Mouse (Mus musculus) lung, embryonic 15.5 days (tissue): Measurements from ENCODE around the gene Stx11. TPM values are rescaled to one million over a fixed set of nuclear protein-coding genes. Genes with fewer than 3 reads are reported as not detected.

Source experiments
- ATAC-seq: fragments of 200-750 bp; cut with Nextera tagmentation; 2 replicates; pipeline ENCODE4 v1.8.0; 2017; ENCODE audit warnings: moderate number of reproducible peaks, borderline replicate concordance; ENCODE audit not compliant: low FRiP score, low TSS enrichment; ENCODE audit errors: extremely low read depth
- H3K27ac ChIP-seq: fragments of 300-500 bp; sonication (generic); 2 replicates; pipeline ENCODE4 v1.5.1; 2015; ENCODE audit warnings: moderate library complexity, mild to moderate bottlenecking, inconsistent platforms
- H3K27me3 ChIP-seq: fragments of 300-500 bp; sonication (generic); 2 replicates; pipeline ENCODE4 v1.6.1; 2015; ENCODE audit warnings: inconsistent platforms
- H3K36me3 ChIP-seq: fragments of 300-500 bp; sonication (generic); 2 replicates; pipeline ENCODE4 v1.6.1; 2015; ENCODE audit warnings: inconsistent platforms
- H3K4me1 ChIP-seq: fragments of 300-500 bp; sonication (generic); 2 replicates; pipeline ENCODE4 v1.6.1; 2015; ENCODE audit warnings: inconsistent platforms
- H3K4me2 ChIP-seq: fragments of 300-500 bp; sonication (generic); 2 replicates; pipeline ENCODE4 v1.6.1; 2015; ENCODE audit warnings: inconsistent platforms, mild to moderate bottlenecking, moderate library complexity
- H3K4me3 ChIP-seq: fragments of 300-500 bp; sonication (generic); 2 replicates; pipeline ENCODE4 v1.5.1; 2015; ENCODE audit warnings: mild to moderate bottlenecking, inconsistent platforms
- H3K9ac ChIP-seq: fragments of 300-500 bp; sonication (generic); 2 replicates; pipeline ENCODE4 v1.6.1; 2015; ENCODE audit warnings: inconsistent platforms
- H3K9me3 ChIP-seq: fragments of 300-500 bp; sonication (generic); 2 replicates; pipeline ENCODE4 v1.6.1; 2016; ENCODE audit warnings: inconsistent platforms
- WGBS: fragments of 180-500 bp; shearing (Covaris S2); methylation state at CpG from one replicate; pipeline ENCODE4 v1.1.7; 2015; 5-methylcytosine and 5-hydroxymethylcytosine counted together
- polyA plus RNA-seq: library from polyadenylated mRNA; unstranded; fragments of >200 nt; fragmentation: Nextera tagmentation; extraction: Ambion mirVana; gene quantifications from 2 replicates; pipeline ENCODE4 v1.2.1, GENCODE M21; 2015

The Stx11 gene
- polyA plus RNA-seq, 1 experiment from 2014 or later = 5.3 TPM

DNA sequence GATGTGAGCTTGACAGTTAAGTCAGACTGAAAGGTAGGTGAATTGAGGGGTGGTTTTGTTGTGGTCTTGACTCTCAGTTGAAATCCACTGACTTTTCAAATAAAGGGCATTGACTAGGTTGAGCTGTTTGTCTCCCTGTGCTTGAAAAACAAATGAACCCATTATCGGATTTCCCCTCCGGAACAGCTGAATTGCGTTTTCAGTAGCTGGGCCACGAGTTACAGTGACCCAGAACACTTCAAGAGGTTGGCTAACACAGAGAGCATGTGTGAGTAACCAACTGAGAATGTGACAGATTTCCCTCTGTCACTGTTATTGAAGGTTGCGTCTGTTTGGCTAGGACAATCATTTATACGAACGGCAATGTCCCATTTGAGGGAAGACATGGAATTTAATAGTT, 17.0 kb upstream of the Stx11 start:
- Histone ChIP-seq H3K27me3 (no peaks in the 10 kb centered on the region), H3K9ac (no peak overlapping the region), H3K4me2 (no peak overlapping the region), H3K9me3 (no peaks in the 10 kb centered on the region), H3K4me1 (no peaks in the 10 kb centered on the region), H3K27ac (no peak overlapping the region), H3K4me3 (no peak overlapping the region), H3K36me3 (no peaks in the 10 kb centered on the region)
- no peak for ATAC-seq
- 57% methylated on average over 7 of the region's 7 CpGs for WGBS

DNA sequence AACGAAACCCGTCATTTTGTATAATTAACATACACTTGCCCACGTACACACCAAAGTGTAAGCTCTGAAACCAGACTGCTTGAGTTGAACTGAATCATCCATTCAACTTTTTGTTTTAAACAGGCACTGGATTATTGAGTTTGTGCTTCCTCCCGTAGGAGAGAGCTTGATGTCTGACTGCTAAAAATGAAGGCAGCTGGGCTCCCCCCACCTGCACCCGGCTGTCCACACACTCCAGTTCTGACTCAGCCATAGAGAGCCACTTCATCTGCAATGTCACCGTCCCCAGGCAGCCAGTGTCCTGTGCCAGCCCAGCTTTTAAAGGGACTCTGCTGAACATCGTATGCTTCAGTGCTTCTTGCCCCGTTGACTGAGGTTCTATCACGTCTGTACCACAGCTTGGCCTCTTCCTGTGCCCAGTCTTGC, 13.7 kb upstream of the Stx11 start:
- no peak overlapping the region for H3K4me2 ChIP-seq
- H3K9me3 ChIP-seq = no peaks in the 10 kb centered on the region
- H3K4me1 ChIP-seq = no peaks in the 10 kb centered on the region
- 70% methylated on average over 9 of the region's 9 CpGs for WGBS
- no peaks in the 10 kb centered on the region for H3K27me3 ChIP-seq
- ATAC-seq = no peak
- no peaks in the 10 kb centered on the region for H3K36me3 ChIP-seq
- H3K9ac ChIP-seq = no peak overlapping the region
- no peak overlapping the region for H3K27ac ChIP-seq
- no peak overlapping the region for H3K4me3 ChIP-seq

DNA sequence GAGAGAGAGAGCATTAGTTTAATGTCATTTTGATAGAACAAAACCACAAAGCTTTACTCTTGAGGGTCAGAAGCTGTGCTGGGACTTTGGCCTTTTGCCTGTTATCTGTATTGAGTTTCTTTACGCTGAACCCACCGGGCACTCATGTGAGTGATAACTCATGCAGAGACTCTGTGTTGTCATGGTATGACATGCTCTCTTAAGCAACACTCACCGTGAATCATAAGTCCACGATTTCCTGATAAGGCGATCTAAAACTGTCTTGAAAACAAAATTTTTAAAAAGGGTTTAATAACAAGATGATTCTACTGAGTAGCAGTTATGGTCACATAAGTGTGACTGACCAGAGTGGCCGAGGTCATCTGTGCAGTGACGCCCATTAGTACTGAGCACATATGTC, 12.5 kb upstream of the Stx11 start:
- Histone ChIP-seq H3K4me2 (no peak overlapping the region), H3K27ac (no peak overlapping the region), H3K27me3 (no peaks in the 10 kb centered on the region), H3K36me3 (no peaks in the 10 kb centered on the region), H3K9ac (no peak overlapping the region), H3K9me3 (no peaks in the 10 kb centered on the region), H3K4me3 (no peak overlapping the region), H3K4me1 (no peaks in the 10 kb centered on the region)
- no peak for ATAC-seq
- WGBS = 77% methylated on average over 7 of the region's 7 CpGs

DNA sequence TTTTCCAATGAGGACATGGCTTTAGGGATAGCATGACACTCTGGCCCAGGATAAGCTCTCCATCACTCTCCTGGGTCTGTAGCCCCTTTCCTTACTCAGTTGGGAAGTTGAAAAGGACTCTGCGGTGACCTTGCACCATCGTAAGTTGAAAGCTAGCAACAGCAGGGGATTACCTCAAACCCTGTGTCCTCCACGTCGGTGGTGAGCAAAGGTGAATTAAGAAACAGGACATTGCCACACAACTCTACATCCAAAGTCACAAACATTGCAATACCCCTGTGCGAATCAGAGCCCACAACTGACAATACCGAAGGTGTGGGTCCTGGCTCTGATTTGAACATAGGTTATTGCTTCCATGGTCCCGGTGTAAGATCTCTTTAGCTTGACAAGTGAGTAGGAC, 11.9 kb upstream of the Stx11 start:
- H3K9me3 ChIP-seq = no peaks in the 10 kb centered on the region
- H3K36me3 ChIP-seq = no peaks in the 10 kb centered on the region
- no peaks in the 10 kb centered on the region for H3K27me3 ChIP-seq
- H3K9ac ChIP-seq = no peak overlapping the region
- H3K27ac ChIP-seq = no peak overlapping the region
- WGBS = 84% methylated on average over 7 of the region's 7 CpGs
- no peaks in the 10 kb centered on the region for H3K4me1 ChIP-seq
- no peak overlapping the region for H3K4me2 ChIP-seq
- ATAC-seq = no peak
- no peak overlapping the region for H3K4me3 ChIP-seq

DNA sequence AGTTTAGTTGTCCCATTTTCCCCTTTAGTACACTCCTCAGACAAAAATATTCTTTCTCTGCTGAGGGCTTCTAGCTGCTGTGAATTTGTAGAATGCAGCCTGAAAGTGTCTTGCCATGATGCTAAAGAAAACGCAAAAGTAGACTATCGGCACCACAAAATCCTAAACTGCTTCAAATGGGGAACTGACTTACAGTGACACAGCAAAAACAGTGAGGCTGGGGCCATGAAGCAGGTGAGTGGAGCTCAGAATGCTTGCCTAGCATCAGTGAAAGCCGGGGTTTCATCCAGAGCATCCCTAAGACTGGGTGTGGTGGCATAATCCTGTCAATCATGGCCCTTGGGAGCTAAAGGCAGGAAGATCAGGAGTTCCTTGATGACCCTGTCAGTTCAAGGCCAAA, 11.4 kb upstream of the Stx11 start:
- no peak for ATAC-seq

DNA sequence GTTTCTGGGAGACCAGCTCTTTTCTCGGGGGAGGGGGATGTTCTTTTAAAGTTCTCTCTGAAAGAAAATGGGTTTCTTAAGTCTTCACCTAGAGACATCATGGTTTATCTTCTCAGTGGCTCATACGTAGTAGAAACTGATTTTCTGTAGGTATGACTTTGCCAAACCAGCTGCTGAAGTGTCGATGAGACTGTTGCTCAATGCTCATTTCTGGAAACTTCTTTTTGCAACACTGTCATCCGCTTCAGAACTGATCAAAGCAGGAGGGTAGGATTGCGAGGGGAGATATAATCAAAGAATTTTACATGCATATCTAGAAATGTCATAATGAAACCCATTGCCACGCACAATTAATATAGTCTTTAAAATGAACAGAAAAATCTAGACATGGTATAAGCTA, 10.5 kb upstream of the Stx11 start:
- no peak overlapping the region for H3K27ac ChIP-seq
- 82% methylated on average over 6 of the region's 6 CpGs for WGBS
- H3K9me3 ChIP-seq = no peaks in the 10 kb centered on the region
- no peak for ATAC-seq
- H3K9ac ChIP-seq = no peak overlapping the region
- no peaks in the 10 kb centered on the region for H3K36me3 ChIP-seq
- no peak overlapping the region for H3K4me3 ChIP-seq
- no peaks in the 10 kb centered on the region for H3K4me1 ChIP-seq
- H3K4me2 ChIP-seq = no peak overlapping the region
- H3K27me3 ChIP-seq = no peaks in the 10 kb centered on the region

More for the DNA sequence above, 11.4 kb upstream of the Stx11 start:
- H3K27ac ChIP-seq = no peak overlapping the region
- H3K9me3 ChIP-seq = no peaks in the 10 kb centered on the region
- H3K4me2 ChIP-seq = no peak overlapping the region
- H3K9ac ChIP-seq = no peak overlapping the region
- WGBS = 89% methylated on average over 3 of the region's 3 CpGs
- no peaks in the 10 kb centered on the region for H3K36me3 ChIP-seq
- no peak overlapping the region for H3K4me3 ChIP-seq
- no peaks in the 10 kb centered on the region for H3K4me1 ChIP-seq
- H3K27me3 ChIP-seq = no peaks in the 10 kb centered on the region

DNA sequence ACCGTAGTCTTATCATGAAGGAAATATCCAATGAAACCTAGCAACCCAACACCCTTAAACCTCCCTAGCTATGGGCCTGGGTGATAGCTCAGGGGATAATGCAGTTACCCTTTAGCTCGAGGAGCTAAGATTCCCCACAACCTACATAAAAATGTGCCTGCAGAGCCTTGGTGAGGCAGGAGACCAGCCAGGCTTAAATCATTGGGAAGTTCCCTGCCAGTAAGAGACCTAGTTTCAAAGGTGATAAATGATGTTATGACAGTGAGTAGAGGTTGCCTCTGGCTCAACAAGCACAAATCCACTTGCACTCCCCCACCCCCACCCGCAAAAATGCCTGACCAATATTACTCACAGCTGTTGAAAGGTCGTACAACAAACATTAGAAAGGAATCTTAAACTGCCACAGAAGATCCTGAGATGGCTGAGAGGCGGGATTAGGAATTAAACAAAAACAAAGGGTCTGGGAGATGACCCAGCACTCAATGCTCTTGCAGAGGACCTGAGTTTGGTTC, 1.6 kb upstream of the Stx11 start:
- no peak for ATAC-seq
- Histone ChIP-seq H3K4me2 (no peak overlapping the region), H3K4me1 (no peaks in the 10 kb centered on the region; the same call in 1 of the 2 replicates), H3K27ac (no peak overlapping the region), H3K9ac (no peak overlapping the region), H3K9me3 (no peaks in the 10 kb centered on the region), H3K27me3 (no peaks in the 10 kb centered on the region), H3K4me3 (no peak overlapping the region), H3K36me3 (no peaks in the 10 kb centered on the region)
- 56% methylated on average over 5 of the region's 5 CpGs for WGBS

DNA sequence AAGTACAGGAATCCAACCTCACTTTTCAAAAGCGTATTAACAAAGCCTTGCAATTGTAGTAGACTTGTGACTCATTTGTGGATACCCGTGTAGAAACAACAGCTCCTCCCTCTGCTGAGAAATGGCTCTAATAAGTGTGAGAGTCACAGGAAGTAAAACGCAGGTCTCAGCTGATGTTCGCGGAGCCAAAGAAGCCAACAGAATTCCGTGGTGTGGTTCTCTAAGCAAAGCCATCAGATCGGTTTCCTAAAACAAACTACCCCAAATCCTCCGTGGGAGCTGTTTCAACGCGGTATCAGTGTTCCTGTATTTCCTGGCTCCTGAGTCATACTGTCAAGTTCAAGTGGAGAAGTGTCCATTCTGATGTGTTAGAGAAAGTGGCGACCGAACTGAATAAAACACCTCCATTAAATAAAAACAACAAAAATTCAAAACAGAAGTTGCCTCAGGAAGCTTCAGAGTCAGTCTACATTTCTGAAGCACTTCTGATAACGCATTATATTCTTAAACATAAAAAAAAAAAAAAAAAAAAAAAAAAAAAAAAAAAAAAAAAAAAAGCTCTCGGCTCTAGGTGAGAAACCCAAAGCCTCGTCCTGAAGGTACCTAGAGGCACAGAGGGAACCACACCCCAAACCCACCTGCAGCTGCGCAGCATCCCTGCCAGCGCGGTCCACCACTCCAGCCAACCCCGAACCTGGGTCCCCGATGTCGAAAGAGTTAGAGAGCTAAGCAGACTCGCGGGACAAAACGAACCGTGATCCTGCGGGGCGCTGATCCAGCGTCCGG, 543 bp downstream of the Stx11 start:
- Histone ChIP-seq H3K9me3 (no peaks in the 10 kb centered on the region), H3K9ac (peak overlapping the region; percentile 45), H3K27ac (no peak overlapping the region), H3K4me3 (peak overlapping the region; percentile 67), H3K4me2 (peak overlapping the region; percentile 79), H3K27me3 (no peaks in the 10 kb centered on the region), H3K4me1 (no peaks in the 10 kb centered on the region; the same call in 1 of the 2 replicates), H3K36me3 (no peaks in the 10 kb centered on the region)
- ATAC-seq = peak; percentile 43
- 7% methylated on average over 29 of the region's 29 CpGs for WGBS

DNA sequence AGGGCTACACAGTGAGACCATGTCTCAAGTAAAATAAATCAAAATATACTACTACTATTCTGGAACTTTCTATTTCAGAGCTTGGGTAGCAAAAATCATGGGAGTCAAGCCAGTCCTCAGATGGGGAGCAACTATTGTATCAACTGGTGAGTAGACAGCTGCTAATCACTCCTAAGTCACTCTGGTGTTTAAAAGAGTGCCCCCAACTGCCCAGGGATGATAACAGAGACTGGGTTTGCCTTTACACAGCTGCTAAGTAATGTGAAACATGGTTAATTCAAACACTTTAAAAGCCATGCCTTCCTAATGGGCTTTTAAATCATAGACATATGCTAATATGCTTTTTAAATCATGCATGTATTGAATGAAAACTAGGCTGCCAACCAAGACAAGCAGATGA, 1.9 kb downstream of the Stx11 start:
- no peaks in the 10 kb centered on the region for H3K9me3 ChIP-seq
- no peaks in the 10 kb centered on the region for H3K27me3 ChIP-seq
- no peak overlapping the region for H3K9ac ChIP-seq
- H3K27ac ChIP-seq = no peak overlapping the region
- ATAC-seq = no peak
- H3K4me1 ChIP-seq = no peaks in the 10 kb centered on the region; the same call in 1 of the 2 replicates
- no peak overlapping the region for H3K4me3 ChIP-seq
- H3K4me2 ChIP-seq = no peak overlapping the region
- no peaks in the 10 kb centered on the region for H3K36me3 ChIP-seq

DNA sequence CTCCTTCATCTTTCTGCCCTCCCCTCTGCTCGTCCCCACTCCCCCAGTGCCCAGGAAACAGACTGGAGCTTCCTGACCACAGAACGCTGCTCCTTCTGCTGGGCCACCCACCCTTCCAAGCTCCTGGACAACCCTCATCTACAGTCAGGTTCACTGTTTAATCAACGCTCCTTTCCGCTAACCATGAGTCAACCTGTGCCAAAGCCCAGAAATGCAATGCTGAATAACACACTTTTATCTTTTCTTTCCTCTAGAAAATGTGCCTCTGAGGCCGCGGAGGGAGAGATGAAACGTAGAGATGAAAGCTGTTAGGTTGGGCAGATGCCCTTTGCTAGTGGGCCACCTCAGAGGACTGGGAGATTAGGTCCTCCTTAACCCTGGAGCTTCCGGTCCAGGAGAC, 2.6 kb downstream of the Stx11 start:
- H3K36me3 ChIP-seq = no peaks in the 10 kb centered on the region
- 65% methylated on average over 8 of the region's 8 CpGs for WGBS
- no peak for ATAC-seq

DNA sequence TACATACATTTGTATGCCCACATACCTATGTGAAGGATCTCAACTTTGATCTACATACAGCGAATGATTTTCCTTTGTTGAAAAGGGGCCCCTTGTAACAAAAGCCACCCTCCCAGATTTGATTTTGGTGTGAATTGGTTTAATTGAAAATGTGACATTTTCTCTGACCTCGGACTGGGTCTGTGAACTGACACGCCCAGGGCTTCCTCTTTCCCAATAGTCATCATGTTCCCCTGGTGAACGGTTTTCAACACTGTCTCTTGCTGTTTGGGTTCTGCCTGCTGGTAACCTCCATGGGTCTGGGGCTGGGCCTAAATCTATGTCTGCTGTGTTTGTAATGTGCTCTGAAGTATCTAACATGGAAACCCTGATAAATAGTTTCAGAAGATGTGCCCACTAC, 6.8 kb downstream of the Stx11 start:
- H3K4me1 ChIP-seq = no peaks in the 10 kb centered on the region
- ATAC-seq = no peak
- no peak overlapping the region for H3K27ac ChIP-seq
- no peak overlapping the region for H3K4me3 ChIP-seq
- no peak overlapping the region for H3K9ac ChIP-seq
- H3K27me3 ChIP-seq = no peaks in the 10 kb centered on the region
- no peak overlapping the region for H3K4me2 ChIP-seq
- H3K36me3 ChIP-seq = no peaks in the 10 kb centered on the region
- no peaks in the 10 kb centered on the region for H3K9me3 ChIP-seq
- 69% methylated on average over 4 of the region's 4 CpGs for WGBS

More for the DNA sequence above, 2.6 kb downstream of the Stx11 start:
- H3K9ac ChIP-seq = no peak overlapping the region
- H3K27me3 ChIP-seq = no peaks in the 10 kb centered on the region
- no peak overlapping the region for H3K4me3 ChIP-seq
- no peak overlapping the region for H3K27ac ChIP-seq
- no peaks in the 10 kb centered on the region; the same call in 1 of the 2 replicates for H3K4me1 ChIP-seq
- no peaks in the 10 kb centered on the region for H3K9me3 ChIP-seq
- H3K4me2 ChIP-seq = no peak overlapping the region

DNA sequence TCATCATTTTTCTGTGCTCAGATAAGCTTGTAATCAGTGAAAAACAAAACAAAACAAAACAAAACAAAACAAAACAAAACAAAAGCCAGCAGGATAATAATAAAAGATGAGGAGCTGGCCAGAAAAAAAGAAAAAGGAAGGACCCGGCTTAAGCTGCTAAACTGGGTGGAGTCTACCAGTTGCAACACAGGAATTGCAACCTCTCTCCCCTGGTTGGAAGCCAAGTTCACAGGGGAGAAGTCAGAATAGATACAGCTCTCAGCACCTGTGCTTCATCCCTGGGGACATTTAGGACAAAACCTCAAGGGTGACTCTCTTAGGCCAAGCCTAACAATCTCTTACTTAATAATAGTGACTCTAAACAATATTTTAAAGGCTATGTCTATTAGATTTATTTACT, 8.3 kb downstream of the Stx11 start:
- Histone ChIP-seq H3K4me1 (no peaks in the 10 kb centered on the region), H3K9me3 (no peaks in the 10 kb centered on the region), H3K9ac (no peak overlapping the region), H3K4me2 (no peak overlapping the region), H3K27me3 (no peaks in the 10 kb centered on the region), H3K27ac (no peak overlapping the region), H3K36me3 (no peaks in the 10 kb centered on the region), H3K4me3 (no peak overlapping the region)
- no peak for ATAC-seq
- 26% methylated on average over 1 of the region's 1 CpGs for WGBS
